Mouse (Mus musculus): Measurements from ENCODE around the gene Xab2.
"Not testable (repeated sequence)": the region's sequence is repeated elsewhere in the genome, so short reads cannot be mapped to it uniquely, and the experiment has no call there.

Xab2 gene

GRCm38 (mm10) chr8:3609046-3609815 is 11.9 kb downstream of the Xab2 start:
- DNase-seq: no peak

GRCm38 (mm10) chr8:3607822-3608221 is 13.3 kb downstream of the Xab2 start:
- DNase-seq: no peak

GRCm38 (mm10) chr8:3606593-3606992 is 14.5 kb downstream of the Xab2 start:
- DNase-seq: no peak

GRCm38 (mm10) chr8:3603439-3603838 is 17.7 kb downstream of the Xab2 start:
- DNase-seq: no peak

GRCm38 (mm10) chr8:3600401-3600800 is 20.7 kb downstream of the Xab2 start:
- no peak for DNase-seq

- DNase-seq: no peak
These were observed 21.9 kb downstream of the Xab2 start for GRCm38 (mm10) chr8:3599219-3599618.

- no peak for DNase-seq
These were observed 23.1 kb downstream of the Xab2 start for GRCm38 (mm10) chr8:3598054-3598453.

GRCm38 (mm10) chr8:3594466-3594865 is 26.6 kb downstream of the Xab2 start:
- no peak for DNase-seq

- DNase-seq: no peak
These were observed 27.6 kb downstream of the Xab2 start for GRCm38 (mm10) chr8:3593470-3593869.

- DNase-seq: no peak
These were observed 32.9 kb downstream of the Xab2 start for GRCm38 (mm10) chr8:3588258-3588633.

GRCm38 (mm10) chr8:3587391-3588257 is 33.5 kb downstream of the Xab2 start:
- DNase-seq: peak; percentile 58 to 59

GRCm38 (mm10) chr8:3586993-3587390 is 34.1 kb downstream of the Xab2 start, which contains the start of gene Camsap3:
TSS of gene Camsap3 (plus strand) at chr8:3587293.
- DNase-seq: no peak

GRCm38 (mm10) chr8:3586452-3586851 is 34.7 kb downstream of the Xab2 start:
- DNase-seq: no peak

GRCm38 (mm10) chr8:3581961-3582360 is 39.2 kb downstream of the Xab2 start:
- DNase-seq: not testable (repeated sequence)

- no peak for DNase-seq
These were observed 41.4 kb downstream of the Xab2 start for GRCm38 (mm10) chr8:3579390-3580364.

GRCm38 (mm10) chr8:3576211-3576960 is 44.7 kb downstream of the Xab2 start:
- DNase-seq: no peak

- DNase-seq: no peak
These were observed 46.6 kb downstream of the Xab2 start for GRCm38 (mm10) chr8:3574546-3574945.

GRCm38 (mm10) chr8:3569784-3570183 is 51.3 kb downstream of the Xab2 start:
- DNase-seq: no peak

- DNase-seq: no peak
These were observed 52.7 kb downstream of the Xab2 start for GRCm38 (mm10) chr8:3568378-3568777.

GRCm38 (mm10) chr8:3567641-3568371 is 53.3 kb downstream of the Xab2 start, which contains the start of gene C330021F23Rik:
TSS of gene C330021F23Rik (plus strand) at chr8:3567990.
- no peak for DNase-seq
